Mouse (Mus musculus): Measurements from ENCODE around the gene Mfsd10. TPM values are rescaled to one million over a fixed set of nuclear protein-coding genes. Genes with fewer than 3 reads are reported as not detected.
"Not testable (repeated sequence)": the region's sequence is repeated elsewhere in the genome, so short reads cannot be mapped to it uniquely, and the experiment has no call there.

Mfsd10 gene
- polyA plus RNA-seq, 2 experiments from 2014 or later: 45.6 to 83.5 TPM

- no peak for ATAC-seq
These were observed 32.4 kb downstream of the Mfsd10 start for GRCm38 (mm10) chr5:34604576-34604975.

GRCm38 (mm10) chr5:34593202-34593727 is 43.7 kb downstream of the Mfsd10 start:
- no peak for ATAC-seq

GRCm38 (mm10) chr5:34592666-34593065 is 44.3 kb downstream of the Mfsd10 start:
- no peak for ATAC-seq

- not testable (repeated sequence) for ATAC-seq
These were observed 44.8 kb downstream of the Mfsd10 start for GRCm38 (mm10) chr5:34592224-34592623.

- ATAC-seq: no peak
These were observed 45.5 kb downstream of the Mfsd10 start for GRCm38 (mm10) chr5:34591388-34592004.

GRCm38 (mm10) chr5:34590702-34591101 is 46.3 kb downstream of the Mfsd10 start:
- ATAC-seq: no peak

- no peak for ATAC-seq
These were observed 47.0 kb downstream of the Mfsd10 start for GRCm38 (mm10) chr5:34590059-34590458.

- ATAC-seq: no peak
These were observed 49.1 kb downstream of the Mfsd10 start for GRCm38 (mm10) chr5:34587881-34588280.

- no peak for ATAC-seq
These were observed 51.8 kb downstream of the Mfsd10 start for GRCm38 (mm10) chr5:34585216-34585615.

Other genes starting within 250 kb of the Mfsd10 start
- 10 to 100 TPM; 26.9 to 31.4 TPM for gene Tnip2, start 123.2 kb downstream of the Mfsd10 start, polyA plus RNA-seq (2017; shearing (Covaris generic))
- gene Sh3bp2, start 111.4 kb downstream of the Mfsd10 start, polyA plus RNA-seq (2017; shearing (Covaris generic)): 10 to 100 TPM in 1 of 2 experiments, 1 to 10 TPM in 1; 6.0 to 18.6 TPM
- gene Add1, start 63.5 kb downstream of the Mfsd10 start, polyA plus RNA-seq (2017; shearing (Covaris generic)): 100 to 1,000 TPM; 117 to 179 TPM
- 10 to 100 TPM; 28.1 to 31.6 TPM for gene Nop14, start 22.9 kb upstream of the Mfsd10 start, polyA plus RNA-seq (2017; shearing (Covaris generic))
- gene Grk4, start 23.2 kb upstream of the Mfsd10 start, polyA plus RNA-seq (2017; shearing (Covaris generic)): 1 to 10 TPM; 3.0 to 6.4 TPM
- gene Htt, start 124.5 kb upstream of the Mfsd10 start, polyA plus RNA-seq (2017; shearing (Covaris generic)): 10 to 100 TPM; 21.0 to 23.9 TPM